Comparison of ENCODE assay signal across 30 mouse cellular contexts in the genomic region with DNA sequence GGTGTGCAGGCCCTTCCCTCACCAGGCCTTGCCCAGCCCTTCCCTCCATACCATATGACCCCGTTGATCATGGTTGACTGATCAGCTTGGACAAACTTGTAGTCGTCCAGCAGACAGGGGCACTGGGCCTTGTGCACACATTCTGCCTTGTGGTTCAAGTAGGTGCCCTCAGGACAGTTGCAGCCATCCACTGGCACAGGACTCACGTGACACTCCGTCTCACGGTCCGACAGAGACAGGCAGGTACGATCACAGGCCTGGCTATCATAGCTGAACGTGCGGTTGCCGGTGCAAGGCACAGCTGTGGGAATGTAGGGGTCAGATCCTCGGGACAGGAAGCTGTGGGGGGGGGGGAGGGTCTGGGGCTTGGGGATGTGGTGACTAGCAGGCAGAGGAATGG. TPM values are rescaled to one million over a fixed set of nuclear protein-coding genes. Genes with fewer than 3 reads are reported as not detected.
DNase-seq lines count a peak whose midpoint lies in the region; ATAC-seq and TF ChIP-seq lines count a peak whose summit lies in the region.
"Had no signal": no experiment of that assay in that cellular context is flagged by ENCODE, and none has a peak within 500 bp of the region (broad histone marks: within the 10 kb centered on the region; RNA-seq: fewer than 3 reads in every experiment).

No protein-coding gene starts in this region.

- peak; percentile 43; the same call in 1 of the 2 replicates for ATAC-seq in kidney, embryonic 16.5 days (ENCODE audit: low FRiP score, low TSS enrichment)
- ATAC-seq in kidney, embryonic 14.5 days (ENCODE audit: low FRiP score, low TSS enrichment): no peak
- ATAC-seq in megakaryocyte, adult 5-6 weeks (ENCODE audit: poor library complexity, severe bottlenecking): no peak
- ATAC-seq: activated CD4-positive, CD25-positive, alpha-beta regulatory T cell, adult 4 months; forebrain, embryonic 15.5 days had no signal

- intact Hi-C loops in gastrocnemius, adult 2 months (cut with DNase I): no loop called here
- intact Hi-C loops in gastrocnemius, postnatal 36 days (cut with DNase I): no loop called here

- H3K27me3 ChIP-seq in kidney, embryonic 16.5 days (ENCODE audit: insufficient read depth, low read length): no peaks in the 10 kb centered on the region
- no peaks in the 10 kb centered on the region for H3K27me3 ChIP-seq in kidney, embryonic 14.5 days (ENCODE audit: control insufficient read depth, insufficient read depth, low read length)
- peaks cover 73% of the 10 kb centered on the region for H3K27me3 ChIP-seq in megakaryocyte, embryonic 14.5 days (replicated peaks)
- H3K27me3 ChIP-seq: embryonic facial prominence, embryonic 13.5 days; forebrain, embryonic 12.5 days; forebrain, embryonic 15.5 days; hindbrain, embryonic 13.5 days had no signal

- no peaks in the 10 kb centered on the region for H3K36me3 ChIP-seq in kidney, embryonic 16.5 days (ENCODE audit: insufficient read depth, low read length)
- H3K36me3 ChIP-seq in kidney, embryonic 14.5 days (ENCODE audit: control insufficient read depth, insufficient read depth, low read length): no peaks in the 10 kb centered on the region
- peaks cover 42% of the 10 kb centered on the region for H3K36me3 ChIP-seq in megakaryocyte, embryonic 14.5 days (replicated peaks; ENCODE audit: low read length)
- H3K36me3 ChIP-seq: embryonic facial prominence, embryonic 10.5 days; embryonic facial prominence, embryonic 13.5 days; forebrain, embryonic 12.5 days; forebrain, embryonic 15.5 days; hindbrain, embryonic 10.5 days; hindbrain, embryonic 13.5 days had no signal

- H3K9ac ChIP-seq in kidney, embryonic 16.5 days (replicated peaks; ENCODE audit: low read length): no peak overlapping the region
- H3K9ac ChIP-seq in kidney, embryonic 14.5 days (ENCODE audit: low read depth, low read length): no peak overlapping the region
- H3K9ac ChIP-seq: embryonic facial prominence, embryonic 13.5 days; forebrain, embryonic 12.5 days; forebrain, embryonic 15.5 days; hindbrain, embryonic 13.5 days had no signal

- no peak for TF ChIP-seq CTCF in gastrocnemius, adult 2 months (IDR thresholded peaks at IDR 0.05)

- no peaks in the 10 kb centered on the region for H3K4me1 ChIP-seq in kidney, embryonic 16.5 days (ENCODE audit: insufficient read depth, low read length)
- no peaks in the 10 kb centered on the region for H3K4me1 ChIP-seq in kidney, embryonic 14.5 days (ENCODE audit: control insufficient read depth, insufficient read depth, low read length)
- peaks cover 50% of the 10 kb centered on the region for H3K4me1 ChIP-seq in megakaryocyte, embryonic 14.5 days
- H3K4me1 ChIP-seq: embryonic facial prominence, embryonic 13.5 days; forebrain, embryonic 12.5 days; forebrain, embryonic 15.5 days; hindbrain, embryonic 13.5 days had no signal

- no peak overlapping the region for H3K4me2 ChIP-seq in kidney, embryonic 16.5 days (replicated peaks; ENCODE audit: low read depth, low read length)
- no peak overlapping the region for H3K4me2 ChIP-seq in kidney, embryonic 14.5 days (replicated peaks; ENCODE audit: low read depth, low read length)
- H3K4me2 ChIP-seq: embryonic facial prominence, embryonic 13.5 days; forebrain, embryonic 12.5 days; forebrain, embryonic 15.5 days; heart, embryonic 11.5 days; hindbrain, embryonic 13.5 days had no signal

- H3K4me3 ChIP-seq in gastrocnemius, adult 2 months: no peak overlapping the region
- H3K4me3 ChIP-seq in kidney, embryonic 16.5 days (ENCODE audit: low read length): no peak overlapping the region
- no peak overlapping the region for H3K4me3 ChIP-seq in kidney, embryonic 14.5 days (ENCODE audit: low read length)
- peak overlapping the region; percentile 63 for H3K4me3 ChIP-seq in megakaryocyte, embryonic 14.5 days (replicated peaks)
- H3K4me3 ChIP-seq: embryonic facial prominence, embryonic 10.5 days; embryonic facial prominence, embryonic 13.5 days; erythroblast, embryonic 14.5 days; forebrain, embryonic 12.5 days; forebrain, embryonic 15.5 days; hindbrain, embryonic 10.5 days; hindbrain, embryonic 13.5 days had no signal

- WGBS in kidney, embryonic 16.5 days: 51% methylated on average over 11 of the region's 11 CpGs
- WGBS in kidney, embryonic 14.5 days: 49% methylated on average over 11 of the region's 11 CpGs

- peak; percentile 14 for DNase-seq in gastrocnemius, adult 2 months
- DNase-seq in gastrocnemius, postnatal 36 days: no peak
- DNase-seq in layer of hippocampus, postnatal 25 days (ENCODE audit: extremely low spot score in 1 of 2, low spot score in 1 of 2): no peak
- DNase-seq: adrenal gland, adult 8-10 months; adrenal gland, postnatal 25 days; cerebellum, adult 11-12 months; cerebellum, adult 8-10 months; cerebellum, postnatal 10 days; cerebellum, postnatal 36 days; embryo, embryonic 11 days; gastrocnemius, postnatal 10 days; heart, adult 11 months had no signal

- no peak overlapping the region for H3K27ac ChIP-seq in gastrocnemius, adult 2 months
- no peak overlapping the region for H3K27ac ChIP-seq in kidney, embryonic 16.5 days (ENCODE audit: low read length)
- no peak overlapping the region for H3K27ac ChIP-seq in kidney, embryonic 14.5 days (ENCODE audit: low read depth, low read length)
- H3K27ac ChIP-seq: embryonic facial prominence, embryonic 10.5 days; embryonic facial prominence, embryonic 13.5 days; forebrain, embryonic 12.5 days; forebrain, embryonic 15.5 days; hindbrain, embryonic 10.5 days; hindbrain, embryonic 13.5 days had no signal

- no peaks in the 10 kb centered on the region for H3K9me3 ChIP-seq in kidney, embryonic 16.5 days (ENCODE audit: low read length)
- H3K9me3 ChIP-seq in kidney, embryonic 14.5 days (ENCODE audit: control insufficient read depth, low read length): no peaks in the 10 kb centered on the region
- H3K9me3 ChIP-seq in megakaryocyte, embryonic 14.5 days: no peaks in the 10 kb centered on the region
- H3K9me3 ChIP-seq: embryonic facial prominence, embryonic 10.5 days; embryonic facial prominence, embryonic 13.5 days; forebrain, embryonic 12.5 days; forebrain, embryonic 15.5 days; hindbrain, embryonic 10.5 days; hindbrain, embryonic 13.5 days had no signal

RNA-seq across cellular contexts. Expression of a gene that starts 7.3 kb away (rescaled TPM):
- not detected for total RNA-seq in gastrocnemius, adult 2 months (2021)
- not detected for total RNA-seq in gastrocnemius, postnatal 36 days (2021)
- 0.24 and 0.26 TPM in 2 replicates for polyA plus RNA-seq in kidney, embryonic 16.5 days (2015; fragmentation: Nextera tagmentation; extraction: Ambion mirVana)
- polyA plus RNA-seq in kidney, embryonic 14.5 days (2014; fragmentation: Nextera tagmentation; extraction: Ambion mirVana): 0.09 and 0.31 TPM in 2 replicates
- 1.3 and 4.0 TPM in 2 replicates for polyA plus RNA-seq in megakaryocyte, embryonic 14.5 days (2012; ENCODE audit: insufficient read depth, low replicate concordance)
- 0.16 and 0.39 TPM in 2 replicates for total RNA-seq in megakaryocyte, adult 5-6 weeks (2015)
- 0.11 TPM in 1 of 2 replicates, not detected in the other for total RNA-seq in megakaryocyte, adult 5-6 weeks (2017)
- not detected for total RNA-seq in layer of hippocampus, postnatal 25 days (2021)
- total RNA-seq: adrenal gland, adult 8-10 months; adrenal gland, postnatal 25 days; gastrocnemius, postnatal 10 days; gastrocnemius, postnatal 4 days; heart, adult 8-10 months; heart, postnatal 25 days had no signal
- polyA plus RNA-seq: cortical plate, adult 2 months had no signal

RNA-seq across cellular contexts. Expression of a gene that starts 42.3 kb away (rescaled TPM):
- under 1 TPM in 1 of 2 experiments, not detected in 1; 0.08 TPM for total RNA-seq in gastrocnemius, adult 2 months (2021)
- total RNA-seq in gastrocnemius, postnatal 36 days (2021): not detected
- polyA plus RNA-seq in kidney, embryonic 16.5 days (2015; fragmentation: Nextera tagmentation; extraction: Ambion mirVana): 0.17 and 0.45 TPM in 2 replicates
- 0.14 and 0.61 TPM in 2 replicates for polyA plus RNA-seq in kidney, embryonic 14.5 days (2014; fragmentation: Nextera tagmentation; extraction: Ambion mirVana)
- 0.10 and 1.1 TPM in 2 replicates for polyA plus RNA-seq in megakaryocyte, embryonic 14.5 days (2012; ENCODE audit: insufficient read depth, low replicate concordance)
- not detected in 2 replicates for total RNA-seq in megakaryocyte, adult 5-6 weeks (2015)
- not detected in 2 replicates for total RNA-seq in megakaryocyte, adult 5-6 weeks (2017)
- total RNA-seq in layer of hippocampus, postnatal 25 days (2021): under 1 TPM; 0.20 to 0.54 TPM
- total RNA-seq: heart, adult 8-10 months; heart, postnatal 25 days had no signal
- polyA plus RNA-seq: activated CD4-positive, CD25-positive, alpha-beta regulatory T cell, adult 4 months; heart, postnatal 0 days had no signal
